Mouse (Mus musculus): ENCODE data around the gene Fgfr2. TPM values are rescaled to one million over a fixed set of nuclear protein-coding genes. Genes with fewer than 3 reads are reported as not detected.

Fgfr2 gene
- total and polyA plus RNA-seq, 2 experiments from 2014 or later, result 17.1 to 47.6 TPM

DNA sequence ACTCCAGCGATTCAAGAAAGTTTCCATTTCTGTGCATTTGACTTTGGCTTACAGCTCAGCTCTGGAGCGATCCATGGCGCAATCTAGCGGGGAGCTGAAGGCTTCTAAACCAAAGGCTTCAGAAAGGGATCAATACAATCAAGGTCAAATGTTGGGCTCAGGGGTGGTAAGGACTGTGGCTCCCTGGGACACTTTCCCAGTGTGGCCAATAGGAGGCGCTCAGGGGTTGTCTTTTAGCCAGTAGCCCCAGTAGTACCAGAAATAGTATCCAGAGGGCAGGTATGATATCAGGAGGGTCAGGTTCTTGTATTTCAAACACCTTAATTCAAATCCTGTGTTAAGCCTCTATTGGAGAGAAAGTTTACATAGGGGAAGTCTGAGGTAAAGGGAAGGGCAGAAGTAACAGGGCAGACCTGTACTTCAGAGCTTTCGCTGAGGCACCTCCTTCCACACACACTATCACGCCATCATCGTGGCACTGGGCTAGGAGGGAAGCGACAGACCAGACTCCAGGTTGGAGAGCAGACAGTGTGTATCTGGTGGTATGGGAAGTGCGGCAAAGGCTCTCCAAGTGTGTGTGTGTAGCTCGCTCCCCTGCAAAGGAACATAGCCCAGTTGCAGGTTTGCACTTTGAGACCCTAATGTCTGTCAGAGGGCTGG lies 2349.8 kb downstream of the Fgfr2 start:
- peak; percentile 58 for TF ChIP-seq CTCF (IDR thresholded peaks at IDR 0.05; ENCODE audit: low read depth)
- whole genome bisulfite sequencing, result 69% methylated on average over 11 of the region's 11 CpGs
- no peaks in the 10 kb centered on the region for H3K27me3 ChIP-seq (ENCODE audit: insufficient read depth, low read length)
- H3K4me2 ChIP-seq (ENCODE audit: low read depth), result no peak overlapping the region
- H3K9ac ChIP-seq, result no peak overlapping the region
- ATAC-seq, result no peak
- H3K36me3 ChIP-seq (ENCODE audit: insufficient read depth), result no peaks in the 10 kb centered on the region
- no peaks in the 10 kb centered on the region for H3K4me1 ChIP-seq (ENCODE audit: insufficient read depth)
- H3K4me3 ChIP-seq (ENCODE audit: low read depth, low read length), result no peak overlapping the region
- no peak overlapping the region for H3K27ac ChIP-seq (ENCODE audit: low read depth, low read length)
- no peaks in the 10 kb centered on the region for H3K9me3 ChIP-seq (ENCODE audit: low read length)
- no peak for DNase-seq

DNA sequence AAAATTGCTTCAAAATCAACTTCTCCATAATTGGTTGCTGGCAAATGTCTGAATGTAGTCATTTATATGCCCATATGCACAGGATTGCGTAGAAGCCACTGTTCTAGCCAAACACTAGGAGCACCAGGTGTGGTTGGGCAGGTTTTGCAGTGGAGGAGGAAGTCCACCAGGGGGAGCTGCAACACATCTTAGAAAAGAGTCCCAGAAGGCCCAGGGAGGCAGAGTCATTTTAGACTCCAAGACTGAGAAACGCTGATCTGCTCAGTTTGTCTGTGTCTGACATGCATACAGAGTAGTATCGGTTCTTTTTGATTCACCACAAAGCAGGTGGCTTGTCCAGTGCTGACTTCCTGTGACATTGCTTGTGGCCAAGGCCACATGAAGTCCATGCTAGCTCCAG lies 2352.4 kb downstream of the Fgfr2 start:
- H3K36me3 ChIP-seq (ENCODE audit: insufficient read depth), result 0 out of 2 replicates have a peak, but pooled peaks cover 6% of the 10 kb centered on the region
- no peaks in the 10 kb centered on the region for H3K27me3 ChIP-seq (ENCODE audit: insufficient read depth, low read length)
- H3K9ac ChIP-seq, result no peak overlapping the region
- no peaks in the 10 kb centered on the region for H3K9me3 ChIP-seq (ENCODE audit: low read length)
- WGBS, result 24% methylated on average over 3 of the region's 3 CpGs
- no peaks in the 10 kb centered on the region for H3K4me1 ChIP-seq (ENCODE audit: insufficient read depth)
- ATAC-seq (peak; percentile 73), DNase-seq (peak; percentile 88)
- peak; percentile 85 for TF ChIP-seq CTCF (IDR thresholded peaks at IDR 0.05; ENCODE audit: low read depth)
- no peak overlapping the region for H3K4me3 ChIP-seq (ENCODE audit: low read depth, low read length)
- no peak overlapping the region for H3K4me2 ChIP-seq (ENCODE audit: low read depth)
- H3K27ac ChIP-seq (ENCODE audit: low read depth, low read length), result no peak overlapping the region

DNA sequence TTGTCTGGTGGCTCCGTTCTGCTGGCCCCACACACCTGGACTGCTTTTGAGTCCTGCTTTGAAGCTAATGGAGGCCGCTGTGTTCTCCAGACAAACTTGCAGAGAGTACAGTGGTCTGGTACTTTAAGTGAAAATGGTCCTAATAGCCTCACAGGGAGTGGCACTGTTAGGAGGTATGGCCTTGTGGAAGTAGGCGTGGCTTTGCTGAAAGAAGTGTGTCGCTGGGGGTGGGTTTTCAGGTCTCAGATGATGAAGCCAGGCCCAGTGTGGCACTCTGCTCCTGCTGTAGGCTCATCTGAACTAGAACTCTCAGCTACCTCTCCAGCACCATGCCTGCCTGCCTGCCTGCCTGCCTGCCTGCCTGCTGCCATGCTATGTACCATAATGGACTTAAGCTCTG lies 2355.0 kb downstream of the Fgfr2 start:
- no peak for ATAC-seq
- TF ChIP-seq CTCF (IDR thresholded peaks at IDR 0.05; ENCODE audit: low read depth), result no peak
- Histone ChIP-seq H3K4me3 (ENCODE audit: low read depth, low read length) (no peak overlapping the region), H3K27me3 (ENCODE audit: insufficient read depth, low read length) (no peaks in the 10 kb centered on the region), H3K4me2 (ENCODE audit: low read depth) (no peak overlapping the region), H3K9me3 (ENCODE audit: low read length) (no peaks in the 10 kb centered on the region), H3K27ac (ENCODE audit: low read depth, low read length) (no peak overlapping the region), H3K4me1 (ENCODE audit: insufficient read depth) (no peaks in the 10 kb centered on the region), H3K9ac (no peak overlapping the region), H3K36me3 (ENCODE audit: insufficient read depth) (peaks cover 21% of the 10 kb centered on the region)
- no peak for DNase-seq
- 90% methylated on average over 4 of the region's 4 CpGs for WGBS

DNA sequence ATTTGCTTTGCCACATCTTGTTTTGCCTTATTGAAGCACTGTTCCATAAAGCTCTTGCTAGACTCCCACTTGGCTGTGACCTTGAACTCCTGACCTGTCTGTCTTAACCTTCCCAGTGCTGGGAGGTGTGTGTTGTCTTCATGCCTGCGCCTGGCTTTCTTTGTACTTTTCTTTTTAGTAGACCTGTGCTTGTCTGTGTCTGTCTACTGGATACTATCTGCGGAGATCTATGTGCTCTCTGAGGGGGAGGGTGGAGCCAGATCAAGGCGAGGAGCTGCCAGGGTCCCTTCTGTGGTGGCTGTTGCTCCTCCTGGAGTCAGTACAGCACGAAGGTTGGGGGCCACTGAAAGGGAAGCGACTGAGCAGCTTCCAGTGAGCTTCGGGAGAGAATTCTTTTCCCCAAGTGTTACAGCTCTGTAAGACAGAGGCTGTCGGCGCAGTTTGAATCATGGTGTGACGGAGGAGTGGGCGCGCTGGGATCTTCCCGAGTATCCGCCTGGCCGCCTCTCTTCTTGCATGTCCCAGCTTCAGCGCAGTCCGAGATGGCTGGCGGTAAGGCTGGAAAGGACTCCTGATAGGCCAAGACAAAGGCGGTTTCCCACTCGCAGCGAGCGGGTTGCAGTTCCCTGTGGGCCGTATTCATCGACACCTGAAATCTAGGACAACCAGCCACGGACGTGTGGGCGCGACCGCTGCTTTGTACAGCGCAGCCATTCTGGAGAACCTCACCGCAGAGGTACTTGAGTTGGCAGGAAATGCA lies 2356.6 kb downstream of the Fgfr2 start:
- no peak for TF ChIP-seq CTCF (IDR thresholded peaks at IDR 0.05; ENCODE audit: low read depth)
- H3K4me3 ChIP-seq (ENCODE audit: low read depth, low read length), result no peak overlapping the region
- H3K36me3 ChIP-seq (ENCODE audit: insufficient read depth), result peaks cover 21% of the 10 kb centered on the region
- no peaks in the 10 kb centered on the region for H3K4me1 ChIP-seq (ENCODE audit: insufficient read depth)
- no peak for ATAC-seq
- 80% methylated on average over 30 of the region's 30 CpGs for WGBS
- no peak overlapping the region for H3K9ac ChIP-seq
- H3K4me2 ChIP-seq (ENCODE audit: low read depth), result no peak overlapping the region
- no peaks in the 10 kb centered on the region for H3K27me3 ChIP-seq (ENCODE audit: insufficient read depth, low read length)
- H3K9me3 ChIP-seq (ENCODE audit: low read length), result no peaks in the 10 kb centered on the region
- no peak overlapping the region for H3K27ac ChIP-seq (ENCODE audit: low read depth, low read length)
- DNase-seq, result no peak

DNA sequence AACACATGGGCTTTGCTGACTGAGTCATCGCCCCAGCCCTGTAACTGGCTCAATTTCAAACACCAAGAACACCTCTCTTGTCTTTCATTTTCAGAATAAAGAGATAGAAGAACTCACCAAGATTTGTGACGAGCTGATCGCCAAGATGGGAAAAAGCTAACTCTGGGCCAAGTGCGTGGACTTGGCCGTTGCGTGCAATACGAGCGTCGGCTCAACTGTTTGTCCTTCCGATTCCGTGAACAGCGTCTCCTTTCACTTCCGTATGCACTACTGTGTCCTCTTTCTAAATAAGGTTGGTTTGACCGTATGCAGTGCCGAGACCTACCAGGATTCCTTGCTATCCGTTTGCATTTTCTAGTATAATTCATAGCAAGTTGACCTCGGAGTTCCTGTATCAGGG lies 2359.0 kb downstream of the Fgfr2 start:
- no peaks in the 10 kb centered on the region for H3K9me3 ChIP-seq (ENCODE audit: low read length)
- H3K36me3 ChIP-seq (ENCODE audit: insufficient read depth), result peaks cover 42% of the 10 kb centered on the region
- ATAC-seq (no peak), DNase-seq (no peak)
- no peaks in the 10 kb centered on the region for H3K4me1 ChIP-seq (ENCODE audit: insufficient read depth)
- no peak overlapping the region for H3K9ac ChIP-seq
- H3K27me3 ChIP-seq (ENCODE audit: insufficient read depth, low read length), result no peaks in the 10 kb centered on the region
- no peak overlapping the region for H3K4me3 ChIP-seq (ENCODE audit: low read depth, low read length)
- TF ChIP-seq CTCF (IDR thresholded peaks at IDR 0.05; ENCODE audit: low read depth), result no peak
- 94% methylated on average over 17 of the region's 17 CpGs for WGBS
- H3K27ac ChIP-seq (ENCODE audit: low read depth, low read length), result no peak overlapping the region
- H3K4me2 ChIP-seq (ENCODE audit: low read depth), result no peak overlapping the region

DNA sequence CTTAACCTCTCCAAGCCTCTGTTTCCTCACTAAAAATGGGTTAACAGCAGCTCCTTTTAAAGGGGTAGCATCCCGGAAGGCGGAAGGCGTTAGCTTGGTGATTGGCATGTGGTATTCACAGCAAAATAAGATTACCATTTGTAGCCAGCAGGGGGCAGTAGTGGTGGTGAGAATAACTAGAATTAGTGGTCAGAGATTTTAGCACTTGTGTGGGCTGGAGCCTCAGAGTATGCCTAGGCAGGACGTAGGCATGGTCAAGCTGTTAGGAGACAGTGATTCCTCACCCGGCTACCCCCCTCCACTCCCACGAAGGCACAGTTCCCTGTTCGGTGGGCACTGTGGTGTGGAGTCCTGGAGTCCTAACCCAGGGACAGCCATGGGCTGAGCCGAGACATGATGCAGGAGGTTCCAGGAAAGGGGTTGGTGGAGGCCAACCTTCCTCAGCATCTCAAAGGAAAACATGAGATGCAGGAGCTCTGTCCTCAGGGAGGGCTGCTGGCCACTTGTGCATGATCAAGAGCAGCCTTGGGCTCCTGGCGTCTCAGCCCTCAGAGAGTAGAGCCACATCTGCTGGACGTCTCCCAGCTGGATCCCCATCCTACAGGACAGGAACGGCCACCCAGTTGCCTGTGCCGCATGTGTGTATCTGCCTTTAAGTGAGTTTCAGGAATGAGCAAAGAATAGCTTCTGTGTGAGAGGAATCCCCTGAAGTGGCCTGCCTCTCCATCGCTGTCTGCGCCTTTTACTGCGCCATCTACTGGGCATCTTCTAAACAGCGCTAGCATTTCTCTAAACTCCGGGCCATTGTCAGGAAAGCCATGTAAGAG lies 2360.9 kb downstream of the Fgfr2 start:
- peak; percentile 92 for DNase-seq
- Histone ChIP-seq H3K9me3 (ENCODE audit: low read length) (no peaks in the 10 kb centered on the region), H3K9ac (no peak overlapping the region), H3K27ac (ENCODE audit: low read depth, low read length) (peak overlapping the region; percentile 45), H3K36me3 (ENCODE audit: insufficient read depth) (peaks cover 52% of the 10 kb centered on the region), H3K27me3 (ENCODE audit: insufficient read depth, low read length) (no peaks in the 10 kb centered on the region), H3K4me3 (ENCODE audit: low read depth, low read length) (no peak overlapping the region), H3K4me1 (ENCODE audit: insufficient read depth) (no peaks in the 10 kb centered on the region), H3K4me2 (ENCODE audit: low read depth) (no peak overlapping the region)
- ATAC-seq, result peak; percentile 88
- 32% methylated on average over 17 of the region's 17 CpGs for WGBS
- peak; percentile 88 for TF ChIP-seq CTCF (IDR thresholded peaks at IDR 0.05; ENCODE audit: low read depth)

Data from forebrain, postnatal 0 days (tissue).